Mouse (Mus musculus) 416B (cell line): Measurements from ENCODE around the gene Mctp1.

Experiments
- DNase-seq: peaks from one replicate; pipeline ENCODE4 v3.0.0; 2011; ENCODE audit warnings: low read depth

The Mctp1 gene

DNA sequence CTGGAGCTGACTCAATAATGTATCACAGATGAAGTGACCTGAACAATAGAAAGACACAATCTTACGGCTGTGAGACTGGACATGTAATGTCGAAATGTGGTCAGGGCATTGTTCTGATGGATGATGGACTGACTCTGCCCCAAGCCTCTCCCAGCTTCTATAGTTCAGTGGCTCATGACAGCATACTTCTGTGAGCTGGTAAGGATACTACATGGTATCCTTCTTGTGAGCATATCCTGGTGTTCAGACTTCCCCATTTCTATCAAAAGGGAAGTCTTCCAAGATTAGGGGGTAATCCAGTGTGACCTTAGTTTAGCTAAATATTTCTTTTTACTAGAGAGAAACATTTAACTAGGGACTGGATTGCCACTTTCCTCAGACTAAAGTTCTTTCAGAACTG is 227.2 kb downstream of the Mctp1 start:
- no peak for DNase-seq

DNA sequence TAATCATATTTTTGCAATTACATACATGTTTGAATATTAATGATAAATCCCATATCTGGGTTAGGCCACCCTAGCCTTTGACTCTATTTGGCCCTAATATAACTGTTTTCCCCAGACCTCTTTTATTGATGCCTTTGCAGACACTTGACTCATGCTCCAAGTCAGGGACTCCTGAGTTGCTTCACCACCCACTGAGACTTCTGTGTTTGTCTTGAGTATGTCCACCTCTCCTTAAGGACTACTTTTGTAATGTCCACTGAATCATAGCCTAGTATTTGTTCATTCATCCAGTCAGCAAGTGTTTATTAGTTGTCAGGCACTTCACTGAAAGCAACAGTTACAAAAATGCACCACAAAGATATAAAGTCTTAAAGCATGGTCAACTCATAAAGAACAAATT is 235.8 kb downstream of the Mctp1 start:
- DNase-seq: peak; percentile 44

DNA sequence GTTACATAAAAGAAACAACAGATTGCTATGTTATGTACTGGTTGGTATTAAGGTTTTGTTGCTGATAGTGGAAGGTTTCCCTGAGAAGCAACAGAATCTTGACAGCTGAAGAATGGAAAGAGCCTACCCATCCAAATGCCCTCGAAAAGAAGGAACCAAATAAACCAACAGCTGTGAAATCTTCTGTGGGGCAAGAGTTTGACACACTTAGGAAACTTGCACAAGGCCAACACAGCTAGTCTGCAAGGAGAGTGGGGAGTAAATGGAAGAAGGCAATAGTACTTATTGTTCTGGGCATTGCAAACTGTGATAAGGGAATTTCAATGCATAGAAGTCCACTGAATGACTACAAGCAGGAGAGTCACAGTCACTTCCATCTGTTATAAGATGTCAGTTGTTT is 236.2 kb downstream of the Mctp1 start:
- DNase-seq: peak; percentile 72

DNA sequence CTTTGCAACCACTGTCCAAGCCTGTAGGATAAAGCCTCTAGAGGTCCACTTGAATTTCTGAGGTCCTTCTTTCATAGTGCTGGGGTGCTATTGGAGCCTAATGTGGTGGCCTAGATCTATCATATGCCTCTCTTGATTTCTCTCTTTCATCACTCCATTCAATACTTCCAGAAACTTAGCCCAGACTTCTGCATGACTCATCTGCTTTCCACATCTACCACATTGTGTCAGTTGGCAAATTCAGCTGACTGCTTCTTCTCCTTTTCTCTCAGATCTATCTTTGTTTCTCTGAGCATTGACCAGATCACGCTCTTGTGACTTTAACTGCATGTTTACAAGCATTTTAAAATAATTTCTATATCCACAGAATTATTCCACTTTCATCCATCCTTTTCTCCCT is 249.4 kb downstream of the Mctp1 start:
- DNase-seq: peak; percentile 86

DNA sequence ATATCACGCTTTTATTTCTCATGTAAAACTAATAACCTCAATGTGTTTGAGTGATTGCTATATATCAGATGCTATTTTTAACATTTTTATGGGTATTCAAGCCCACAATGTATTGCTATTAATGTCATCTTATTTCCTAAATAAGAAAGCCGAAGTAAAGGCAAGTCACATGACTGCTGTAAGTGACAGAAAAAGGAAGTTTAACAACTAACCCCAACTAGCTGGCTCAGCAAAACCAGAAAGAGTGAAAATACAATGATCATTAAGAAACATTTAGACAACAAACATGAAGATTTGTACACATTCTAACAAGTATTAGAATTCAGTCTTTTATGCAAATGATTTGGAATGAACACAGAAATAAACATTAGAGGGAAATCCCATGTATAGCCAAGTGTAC is 253.9 kb downstream of the Mctp1 start:
- DNase-seq: peak; percentile 25

DNA sequence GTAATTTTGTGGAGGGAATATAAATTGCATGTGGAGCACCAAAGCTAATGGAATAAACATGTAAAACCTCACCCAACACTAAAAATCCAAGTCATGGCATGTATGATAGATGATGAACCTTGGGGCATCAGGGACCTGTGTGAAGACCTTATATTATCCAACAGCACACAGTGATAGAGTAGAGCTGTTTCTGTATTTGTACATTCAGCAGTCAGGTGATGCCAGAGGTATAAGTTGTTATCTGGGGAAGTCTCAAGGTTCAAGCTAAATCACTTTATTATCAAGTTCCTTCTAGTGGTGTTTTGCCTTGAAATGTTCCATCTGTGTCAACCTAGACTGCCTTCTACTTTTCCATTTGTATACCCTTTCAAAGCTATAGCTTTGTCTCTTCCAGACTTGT is 275.2 kb downstream of the Mctp1 start:
- no peak for DNase-seq

DNA sequence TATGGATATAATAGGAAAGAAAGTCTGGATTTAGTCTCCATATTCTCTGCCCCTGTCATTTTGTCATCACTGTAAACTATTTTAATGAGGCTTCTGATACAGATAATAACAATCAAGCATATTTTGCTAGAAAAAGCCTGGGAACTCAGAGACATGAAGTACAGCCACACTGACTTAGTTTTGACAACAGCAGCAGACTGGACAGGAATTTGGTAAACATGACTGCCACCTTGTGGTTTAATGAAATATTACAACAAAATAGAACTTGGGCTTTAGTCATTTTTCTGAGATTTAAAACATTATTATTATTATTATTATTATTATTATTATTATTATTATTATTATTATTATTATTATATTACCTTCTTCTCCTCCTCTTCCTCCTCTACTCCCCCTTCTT is 297.0 kb downstream of the Mctp1 start:
- DNase-seq: peak; percentile 76

DNA sequence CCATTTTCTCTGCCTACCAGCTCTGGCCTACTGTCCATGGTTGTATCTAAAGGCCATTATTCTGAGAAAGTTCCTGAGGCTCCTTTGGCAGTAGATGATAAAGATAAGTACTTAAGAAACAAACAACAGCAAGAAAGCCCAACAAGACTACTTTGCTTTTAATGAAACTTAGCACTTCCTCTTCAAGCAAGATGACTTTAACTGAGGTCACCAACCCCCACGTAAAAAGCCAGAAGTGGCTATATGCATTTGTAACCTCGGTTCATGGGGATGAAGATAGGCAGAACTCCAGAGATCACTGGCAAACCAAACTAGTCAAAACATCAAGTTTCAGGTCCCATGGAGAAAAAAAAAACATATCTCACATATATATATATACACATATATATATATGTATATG is 305.0 kb downstream of the Mctp1 start:
- peak; percentile 43 for DNase-seq

DNA sequence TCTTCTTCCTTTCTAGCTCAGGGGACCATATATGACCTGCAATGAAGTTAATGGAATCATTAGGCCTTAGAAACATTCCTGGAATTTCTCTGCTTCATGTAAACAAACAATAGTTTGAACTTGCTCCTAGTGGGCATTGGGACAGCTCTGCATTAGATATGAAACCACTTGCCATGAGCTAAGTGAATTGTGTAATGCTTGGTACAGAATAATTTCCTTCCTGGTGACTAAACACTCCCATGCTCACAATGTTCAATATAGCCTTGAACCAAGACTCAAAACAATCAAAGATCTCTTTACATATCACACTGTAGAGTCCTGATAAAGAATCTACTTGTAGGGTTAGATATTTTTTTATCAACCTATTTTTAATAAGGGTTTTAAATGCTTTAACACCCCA is 305.8 kb downstream of the Mctp1 start:
- peak; percentile 79 for DNase-seq

DNA sequence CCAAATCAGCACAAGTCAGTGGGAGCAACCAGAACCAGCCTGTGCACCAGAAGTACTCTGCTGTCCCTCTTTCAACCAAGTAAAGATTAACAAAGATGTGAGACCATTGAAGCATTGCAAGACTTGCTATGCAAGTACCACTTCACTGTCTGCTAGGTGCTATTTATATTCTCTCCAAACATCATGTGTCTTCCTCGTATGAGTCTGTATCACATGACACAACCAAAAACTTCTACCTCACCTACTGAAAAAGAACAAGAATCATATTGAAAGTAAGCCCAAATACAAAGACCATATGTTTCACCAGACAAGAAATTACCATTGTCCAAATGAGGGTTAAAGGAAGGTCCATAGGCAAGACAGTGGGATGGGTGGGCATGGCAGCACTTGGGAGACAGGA is 306.4 kb downstream of the Mctp1 start:
- DNase-seq: no peak

DNA sequence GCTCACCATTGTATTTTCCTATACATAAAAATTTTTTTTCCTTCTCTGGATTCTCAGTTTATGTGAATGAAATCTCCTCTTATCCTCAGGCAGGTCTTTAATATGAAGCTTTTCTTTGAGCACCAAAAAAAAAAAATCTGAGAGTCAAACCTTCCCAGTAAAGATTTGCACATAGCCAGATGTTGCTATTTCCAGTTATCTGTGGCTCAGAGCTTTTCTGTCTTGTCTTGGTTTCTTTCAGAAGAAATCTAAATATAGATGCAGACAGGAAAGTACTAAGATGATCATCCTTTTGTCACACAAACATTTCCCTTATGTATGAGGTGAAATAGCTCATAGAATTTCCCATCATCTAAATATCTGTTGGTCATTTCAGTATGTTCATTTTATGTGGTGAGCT is 349.7 kb downstream of the Mctp1 start:
- no peak for DNase-seq

DNA sequence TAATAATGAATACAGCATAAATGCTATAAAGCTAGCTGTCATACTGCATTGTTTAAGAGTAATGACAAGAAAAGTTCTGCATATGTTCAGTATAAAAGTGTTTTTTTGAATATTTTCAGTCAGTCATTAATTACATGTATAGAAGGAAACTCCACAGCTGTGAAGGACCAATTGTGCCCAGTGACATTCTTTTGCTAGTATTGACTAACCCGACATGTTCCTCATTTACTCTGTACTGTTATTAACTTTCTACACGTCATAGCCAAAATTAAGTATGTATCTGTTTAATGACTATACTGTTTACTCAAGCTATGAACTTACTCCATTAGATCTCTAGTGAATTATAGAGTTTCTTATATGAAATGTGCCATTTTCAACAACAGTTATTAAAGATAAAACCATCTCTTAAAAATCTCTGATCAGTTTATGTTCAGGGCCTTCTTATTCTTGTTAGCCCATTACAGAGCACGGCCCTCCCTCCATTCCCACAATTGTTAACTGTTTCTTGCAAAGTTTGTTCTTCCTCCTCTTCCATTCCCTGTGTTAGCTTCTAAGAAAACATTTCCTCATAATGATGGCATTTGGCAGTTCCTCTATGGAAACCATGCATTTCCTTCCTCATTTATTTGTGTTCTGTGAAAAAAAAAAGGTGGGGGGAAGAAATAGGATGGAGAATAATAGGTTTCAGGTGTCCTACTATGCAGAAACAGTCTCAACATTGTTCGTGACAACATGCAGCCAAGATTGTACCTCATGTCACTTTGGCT is 366.5 kb downstream of the Mctp1 start:
- peak; percentile 13 for DNase-seq

DNA sequence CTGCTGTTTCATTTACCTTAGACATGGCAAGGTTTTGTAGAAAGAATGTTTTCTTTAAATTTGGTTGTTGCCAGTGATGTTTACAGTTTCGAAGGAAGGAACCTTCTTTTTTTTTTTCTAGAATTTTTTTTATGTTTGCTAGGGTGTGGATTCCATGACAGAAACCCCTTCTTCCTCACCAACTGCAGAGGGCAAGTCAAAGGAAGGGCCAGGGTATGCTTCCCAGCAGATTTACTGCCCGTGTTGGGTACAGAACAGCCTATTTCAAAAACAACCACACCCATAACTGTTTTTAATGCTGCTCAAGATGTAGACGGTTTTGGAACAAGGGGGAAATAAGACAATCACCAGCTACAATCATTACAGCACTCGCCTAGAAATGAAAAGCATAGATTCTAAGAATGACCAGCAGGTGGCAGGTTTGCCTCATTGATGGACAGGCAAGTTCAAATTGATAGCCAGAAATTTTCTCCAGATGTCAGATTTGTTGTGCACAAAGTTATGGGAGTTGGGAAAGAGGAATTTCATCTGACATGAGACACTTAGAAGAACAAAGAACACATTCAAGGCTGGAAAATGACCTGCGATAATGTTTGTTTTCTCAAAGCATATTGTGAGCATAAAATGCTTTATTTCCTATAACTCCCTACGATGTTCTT is 375.6 kb downstream of the Mctp1 start:
- DNase-seq: peak; percentile 71

DNA sequence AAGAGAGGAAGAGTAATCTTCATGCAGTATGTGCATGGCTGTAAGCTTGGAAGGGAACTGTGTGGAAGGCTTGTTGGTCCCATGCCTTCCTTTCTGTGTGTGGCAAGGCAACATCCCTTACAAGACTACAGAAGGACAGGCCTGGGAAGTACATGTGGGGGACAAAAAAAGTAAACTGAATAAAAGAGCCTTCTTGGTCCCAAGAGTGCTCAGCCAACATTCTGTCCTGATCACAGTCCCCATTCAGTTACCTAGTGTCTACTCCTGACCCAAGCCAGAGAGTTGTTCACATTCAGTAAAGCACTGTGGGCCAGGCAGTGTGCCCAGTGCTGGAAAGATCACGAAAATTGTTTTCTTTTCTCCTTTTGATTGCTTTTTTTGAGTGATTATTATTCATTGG is 415.3 kb downstream of the Mctp1 start:
- no peak for DNase-seq

DNA sequence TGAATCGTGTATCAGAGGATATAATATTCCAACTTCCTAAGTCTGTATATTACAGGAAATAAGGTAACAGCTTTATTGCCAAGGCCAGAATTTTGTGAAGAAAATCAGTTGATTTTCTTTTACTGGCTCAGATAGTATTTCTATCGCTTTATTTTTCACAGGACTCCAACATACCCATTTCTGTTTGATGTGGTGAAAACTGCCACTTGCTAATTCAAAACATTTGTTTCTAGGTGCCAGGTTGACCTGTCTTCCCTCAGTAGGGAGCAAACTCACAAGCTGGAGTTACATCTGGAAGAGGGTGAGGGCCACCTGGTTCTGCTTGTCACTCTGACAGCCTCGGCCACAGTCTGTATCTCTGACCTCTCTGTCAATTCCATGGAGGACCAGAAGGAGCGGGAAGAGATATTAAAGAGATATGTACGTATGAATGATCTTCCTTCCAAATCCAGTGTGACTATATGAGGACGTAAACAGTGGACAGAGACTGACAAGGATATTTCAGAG is 416.8 kb downstream of the Mctp1 start:
- no peak for DNase-seq

DNA sequence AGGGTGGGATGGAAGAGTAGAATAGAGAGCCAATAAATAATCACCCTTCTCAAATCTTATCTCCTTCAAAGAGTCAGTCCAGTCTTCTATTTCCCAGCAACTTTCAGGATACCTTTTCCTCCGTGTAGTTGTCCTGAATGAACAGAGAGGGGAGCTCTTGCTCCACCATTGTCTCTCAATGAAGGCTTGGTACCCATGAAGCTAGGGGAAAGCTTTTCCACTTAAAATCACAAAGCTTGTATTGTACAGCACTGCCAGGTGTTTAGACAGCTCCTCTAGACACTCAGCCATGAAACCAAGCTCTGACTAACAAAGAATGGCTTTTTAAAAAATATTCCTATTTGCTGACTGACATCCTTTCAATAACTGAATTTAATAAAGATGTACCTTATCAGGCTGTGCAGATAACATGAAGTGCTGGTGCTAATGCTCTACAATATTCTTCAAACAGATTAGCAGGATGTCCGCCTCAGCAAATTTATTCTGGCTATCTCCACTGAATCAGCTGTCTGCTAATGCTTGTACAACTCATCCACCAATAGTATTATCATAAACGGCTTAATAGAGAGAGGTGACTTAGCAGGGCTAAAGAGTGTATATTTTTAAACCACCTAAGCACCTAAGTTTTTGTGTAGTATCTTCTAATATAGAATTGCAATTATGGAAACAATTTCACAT is 417.9 kb downstream of the Mctp1 start:
- DNase-seq: peak; percentile 44

DNA sequence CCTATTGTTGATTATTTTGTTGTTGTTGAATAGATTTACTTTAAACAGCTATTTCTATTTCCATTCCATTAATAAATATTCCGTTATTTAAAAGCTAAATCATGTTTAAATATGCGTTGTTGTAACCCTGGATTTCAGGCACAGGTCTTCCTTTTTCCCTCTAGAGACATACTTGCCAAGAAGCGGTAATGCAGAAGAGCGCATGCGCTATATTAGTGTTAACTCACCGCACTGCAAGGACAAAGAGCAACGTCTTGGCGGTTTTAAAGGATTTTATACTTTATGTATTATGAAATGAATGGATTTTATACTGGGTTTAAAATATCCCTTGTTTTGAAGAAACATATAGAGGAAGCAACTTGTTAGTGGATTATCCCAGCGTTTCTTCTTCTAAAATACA is 418.6 kb downstream of the Mctp1 start:
- DNase-seq: no peak

DNA sequence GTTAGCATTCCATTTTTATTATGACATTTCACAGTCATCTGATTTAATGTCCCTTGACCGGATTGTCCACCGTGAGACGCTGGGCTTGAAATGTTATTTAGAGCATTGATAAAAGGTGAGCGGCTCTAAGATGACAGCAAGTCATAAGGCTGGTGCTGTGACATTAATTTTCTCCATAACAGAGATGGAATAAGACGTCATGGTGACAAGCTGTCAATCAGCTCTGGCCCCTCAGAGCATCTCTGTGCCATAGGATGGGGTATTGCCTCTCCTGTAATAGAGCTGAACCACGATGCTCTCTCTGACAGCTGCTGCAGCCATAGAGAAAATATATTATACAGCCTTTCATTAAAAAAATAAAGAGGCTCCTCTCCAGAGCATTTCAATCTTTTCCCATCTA is 419.5 kb downstream of the Mctp1 start:
- no peak for DNase-seq

DNA sequence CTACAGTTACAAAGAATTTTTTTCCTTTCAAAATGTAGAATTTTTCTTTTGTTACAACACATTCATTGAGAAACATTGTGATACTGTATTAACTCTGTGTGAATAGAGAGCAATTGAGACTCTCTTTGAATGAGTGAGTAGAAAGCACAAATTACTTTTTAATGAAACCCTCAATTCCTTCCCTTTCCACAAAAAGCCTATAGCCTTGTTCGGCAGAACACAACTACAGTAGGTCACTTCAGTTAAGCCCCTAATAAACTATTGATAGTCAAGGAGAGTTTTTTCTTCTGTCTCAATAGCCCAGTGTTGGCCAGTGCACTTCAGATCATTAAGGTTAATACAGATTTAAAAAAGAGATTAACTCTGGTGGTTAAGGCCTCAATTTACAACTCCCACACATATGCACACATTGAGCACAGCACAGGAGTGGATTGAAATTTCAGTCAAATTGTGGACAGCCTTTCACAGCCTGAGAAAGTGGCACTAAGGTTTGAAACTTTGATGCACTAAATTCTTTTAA is 424.6 kb downstream of the Mctp1 start:
- DNase-seq: no peak

DNA sequence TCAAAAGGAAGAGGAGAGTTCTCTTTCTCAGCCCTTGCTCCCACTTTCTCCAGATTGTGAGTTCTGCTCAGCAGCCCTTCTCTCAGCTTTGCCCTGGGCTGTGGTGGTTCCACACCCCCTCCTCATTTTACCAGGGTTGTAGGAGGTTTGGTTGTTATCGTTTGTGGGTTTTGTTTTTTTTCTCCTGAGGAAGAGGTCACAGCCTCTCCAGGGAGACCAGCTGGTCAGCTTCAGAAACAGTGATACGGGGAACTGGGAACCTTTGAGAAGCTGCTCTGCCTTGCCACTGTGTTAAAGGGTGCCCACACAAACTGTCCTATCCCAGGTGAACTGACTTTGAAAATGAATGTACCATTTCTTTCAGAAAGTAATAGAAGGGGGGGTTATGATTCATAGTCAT is 425.5 kb downstream of the Mctp1 start:
- no peak for DNase-seq

DNA sequence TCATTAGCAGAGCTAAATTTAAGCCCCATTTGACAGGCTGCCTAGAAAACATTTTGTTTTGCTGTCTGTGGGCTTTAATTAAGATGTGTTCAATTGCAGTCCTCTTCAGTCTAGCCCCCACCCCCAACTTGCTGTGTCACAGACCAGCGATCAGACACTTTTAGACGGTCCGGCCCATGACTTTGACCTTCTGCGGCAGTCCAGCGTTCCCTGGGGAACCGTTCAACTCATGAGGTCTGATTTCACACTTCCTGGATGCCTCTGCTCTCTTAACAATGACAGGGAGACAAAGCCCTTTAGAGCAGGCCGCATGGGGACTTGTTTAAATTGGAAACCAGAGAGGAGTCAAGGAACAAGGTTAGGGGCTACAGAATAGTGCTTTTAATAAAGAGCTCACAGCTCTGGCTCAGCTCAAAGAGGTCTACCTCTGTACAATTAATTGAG is 426.2 kb downstream of the Mctp1 start:
- DNase-seq: no peak

DNA sequence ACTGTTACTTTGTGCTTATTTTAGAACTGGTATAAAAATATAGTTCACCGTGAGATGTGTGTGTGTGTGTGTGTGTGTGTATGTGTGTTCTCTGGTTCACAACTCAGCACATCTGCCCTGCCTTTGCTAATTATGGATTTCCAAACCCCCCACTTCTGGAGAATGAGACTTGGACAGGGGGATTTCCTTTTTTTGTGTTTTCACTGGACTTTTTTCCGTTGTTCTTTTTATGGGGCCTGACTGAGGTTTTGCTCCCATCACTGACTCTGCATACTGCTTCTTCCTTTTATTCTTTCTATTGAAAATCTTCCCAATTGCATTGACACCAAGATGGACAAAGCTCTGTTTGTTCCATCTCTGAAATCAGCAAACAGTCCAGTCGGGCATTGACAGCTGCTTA is 438.7 kb downstream of the Mctp1 start:
- no peak for DNase-seq
